Mouse (Mus musculus) cerebellum, adult 2 months (tissue): ENCODE results near the gene BC024063.
"Not testable (repeated sequence)": the region's sequence is repeated elsewhere in the genome, so short reads cannot be mapped to it uniquely, and the experiment has no call there.

Experiments used
- CTCF ChIP-seq: fragments of 200-500 bp; IDR thresholded peaks from 2 replicates; pipeline ENCODE4 v1.5.1; 2011; ENCODE audit warnings: low read depth, mild to moderate bottlenecking, control low read depth, low read length, moderate library complexity, borderline replicate concordance; ENCODE audit not compliant: insufficient read depth
- POLR2A ChIP-seq: fragments of 200-500 bp; IDR thresholded peaks from 2 replicates; pipeline ENCODE4 v1.6.1; 2011; ENCODE audit warnings: low read length, control low read depth, borderline replicate concordance; ENCODE audit not compliant: insufficient read depth

- not testable (repeated sequence) for TF ChIP-seq CTCF, POLR2A
Measured at GRCm38 (mm10) chr10:82083622-82083971, 444 bp downstream of the BC024063 start.
